Mouse (Mus musculus): ENCODE results near the gene 2610301B20Rik. TPM values are rescaled to one million over a fixed set of nuclear protein-coding genes. Genes with fewer than 3 reads are reported as not detected.

2610301B20Rik gene
- polyA plus RNA-seq, 1 experiment from 2014 or later = 19.7 TPM

Small RNA genes within 50 kb of the gene (microRNA-seq; reads per million reads assigned to microRNA genes)
- gene Mir3471-1 (ENCODE audit: borderline number of aligned reads) = not detected
- gene n-TSaga9 (ENCODE audit: borderline number of aligned reads) = 3.7 reads per million

Measured in thymus, postnatal 0 days (tissue).